Mouse (Mus musculus) heart, postnatal 25 days (tissue): ENCODE results near the gene Stra6. TPM values are rescaled to one million over a fixed set of nuclear protein-coding genes. Genes with fewer than 3 reads are reported as not detected.

Experiments used
- DNase-seq: peaks from one replicate; pipeline ENCODE4 v3.0.0; 2022; ENCODE audit warnings: low spot score
- intact Hi-C: fragments of 180-260 bp; cut with DNase I; formaldehyde crosslinking; loops from one replicate; pipeline ENCODE4 v1.15.1; 2025
- total RNA-seq, 2 experiments: library from RNA; stranded (reverse); gene quantifications; 2 replicates each; pipeline ENCODE4 v1.2.3; 2021

The Stra6 gene
- total RNA-seq, 2 experiments from 2014 or later, result 0.23 to 1.0 TPM

- intact Hi-C loops, result no loop called here
- no peak for DNase-seq
Observed at GRCm38 (mm10) chr9:58048621-58049020, 15.0 kb upstream of the Stra6 start.

DNA sequence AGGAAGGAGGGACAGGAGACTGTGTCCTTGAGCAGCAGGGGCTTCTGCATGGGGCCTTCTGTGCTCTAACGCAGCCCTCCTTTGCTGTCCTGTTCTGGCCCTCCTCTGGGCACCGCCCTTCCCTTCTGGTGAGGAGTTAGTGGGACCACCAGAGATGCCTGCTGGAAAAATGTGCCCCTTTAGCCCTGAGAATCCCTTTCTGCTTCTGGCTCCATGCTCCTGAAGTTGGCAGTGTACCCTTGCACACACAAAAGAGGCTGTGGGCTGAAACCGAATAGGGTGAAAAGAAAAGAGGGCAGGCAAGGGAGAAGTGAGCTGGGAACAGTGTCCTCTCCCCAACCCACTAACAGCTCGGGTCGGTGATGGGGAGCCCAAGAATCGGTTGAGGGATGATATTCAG is 14.4 kb upstream of the Stra6 start:
- no peak for DNase-seq
- intact Hi-C loops, result no loop called here

DNA sequence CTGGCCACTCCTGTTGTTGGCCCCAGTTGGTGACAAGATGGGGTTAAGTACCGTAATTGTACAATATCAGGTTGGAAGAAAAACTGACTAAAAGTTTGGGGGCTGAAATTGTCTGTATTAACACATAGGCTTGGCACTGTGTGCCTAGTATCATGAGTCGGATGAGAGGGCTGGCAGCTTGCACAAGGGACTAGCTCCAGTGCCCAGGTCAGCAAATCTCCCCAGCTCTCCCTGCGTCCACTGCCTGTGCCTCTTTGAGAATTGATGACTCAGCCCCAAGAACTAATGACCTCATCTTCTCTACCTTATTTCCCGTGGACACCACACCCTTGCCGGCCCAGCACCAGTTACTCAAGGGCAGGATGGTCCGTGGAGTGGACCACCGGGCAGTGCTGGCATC is 13.7 kb upstream of the Stra6 start:
- intact Hi-C loops, result no loop called here
- DNase-seq, result no peak

GRCm38 (mm10) chr9:58051937-58052336 is 11.7 kb upstream of the Stra6 start:
- no peak for DNase-seq
- intact Hi-C loops, result no loop called here

DNA sequence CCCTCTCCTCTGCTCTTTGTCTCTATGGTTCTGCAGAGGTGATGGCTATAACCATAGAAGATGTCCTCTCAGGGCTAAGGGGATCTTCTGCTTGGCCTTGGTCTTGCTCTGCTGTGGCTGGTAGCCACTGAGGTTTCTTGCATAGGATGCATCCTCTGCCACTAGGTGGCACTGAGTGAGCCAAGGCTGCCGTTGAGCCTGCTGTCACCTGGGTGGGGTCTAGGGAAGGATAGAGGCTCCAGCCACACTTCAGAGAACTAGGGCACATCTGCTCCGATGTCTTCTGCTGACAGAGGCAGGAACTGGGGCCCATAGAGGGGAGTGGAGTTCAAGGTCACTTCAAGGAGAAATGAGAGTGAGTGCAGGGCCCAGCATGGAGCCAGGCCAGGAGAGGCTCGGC is 10.5 kb upstream of the Stra6 start:
- intact Hi-C loops, result no loop called here
- no peak for DNase-seq

DNA sequence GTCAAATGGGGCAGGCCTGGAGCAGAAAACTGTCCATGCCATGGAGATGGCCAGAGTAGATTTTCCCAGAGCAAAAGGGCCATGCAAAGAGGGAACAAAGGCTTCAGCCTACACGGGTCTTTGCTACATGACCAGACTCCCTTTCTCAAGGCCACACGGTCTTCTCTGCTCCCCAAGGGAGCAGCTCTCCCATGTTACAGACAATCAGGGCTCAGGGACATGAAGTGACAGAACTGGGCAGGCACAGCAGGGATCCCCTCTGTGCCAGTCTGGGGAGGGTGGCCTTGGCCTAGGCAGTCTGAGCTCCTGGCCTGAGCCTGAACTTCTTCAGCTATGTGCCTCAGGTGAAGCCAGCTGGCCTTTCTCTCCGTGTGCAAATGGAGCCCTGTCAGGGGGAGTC is 10.0 kb upstream of the Stra6 start:
- intact Hi-C loops, result no loop called here

GRCm38 (mm10) chr9:58054032-58054431 is 9.6 kb upstream of the Stra6 start:
- intact Hi-C loops, result no loop called here
- DNase-seq, result no peak

More for the DNA sequence above, 10.0 kb upstream of the Stra6 start:
- DNase-seq, result no peak

GRCm38 (mm10) chr9:58055666-58056065 is 7.9 kb upstream of the Stra6 start:
- intact Hi-C loops, result no loop called here
- DNase-seq, result no peak

- no peak for DNase-seq
- intact Hi-C loops, result no loop called here
Observed at GRCm38 (mm10) chr9:58059920-58060319, 3.7 kb upstream of the Stra6 start.

DNA sequence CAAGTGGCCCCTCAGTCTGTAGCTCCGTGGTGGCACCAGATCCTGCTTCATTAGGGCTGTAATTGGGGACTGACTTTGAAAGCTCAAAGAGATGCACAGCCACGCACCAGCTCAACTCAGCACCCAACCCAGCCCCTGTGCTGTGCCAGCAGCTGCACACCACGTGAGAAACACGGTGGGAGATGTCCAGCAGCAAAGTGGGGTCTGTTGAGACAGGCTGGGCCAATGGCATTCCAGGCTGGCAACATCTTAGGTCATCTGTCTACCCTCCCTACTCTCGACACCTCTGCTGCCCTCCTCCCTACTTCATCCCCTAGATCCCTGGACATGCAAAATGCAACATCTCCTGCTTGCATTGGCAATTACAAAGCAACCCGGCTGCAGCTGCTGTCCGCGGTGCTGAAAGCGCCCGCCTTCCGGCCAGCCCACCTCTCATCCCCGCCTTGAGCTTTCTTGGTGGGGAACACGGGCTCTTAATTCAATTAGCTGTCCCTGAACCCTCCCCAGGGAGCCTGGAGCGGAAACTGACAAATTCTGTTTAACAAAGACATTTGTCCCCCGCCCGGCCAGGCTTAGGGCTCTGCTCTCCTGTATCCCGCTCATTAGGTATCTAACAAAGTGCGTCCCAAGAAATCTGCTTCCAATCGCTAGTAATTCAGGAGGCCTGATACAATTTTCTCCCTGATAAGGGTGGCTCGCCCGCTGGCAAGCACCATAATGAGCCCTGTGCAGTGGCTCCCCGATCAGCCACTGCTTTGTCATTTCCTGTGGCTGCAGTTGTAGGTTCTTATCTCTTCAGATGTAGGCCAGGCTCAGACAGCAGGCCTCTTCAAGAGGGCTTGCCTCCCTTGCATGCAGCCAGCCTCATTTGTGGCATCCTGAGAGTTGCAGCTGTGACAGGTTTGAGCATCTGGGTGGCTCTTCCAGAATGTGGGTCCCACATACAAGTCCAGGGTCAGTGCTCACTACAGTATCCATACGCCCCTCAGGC is 2.6 kb upstream of the Stra6 start:
- intact Hi-C loops, result no loop called here
- DNase-seq, result no peak

DNA sequence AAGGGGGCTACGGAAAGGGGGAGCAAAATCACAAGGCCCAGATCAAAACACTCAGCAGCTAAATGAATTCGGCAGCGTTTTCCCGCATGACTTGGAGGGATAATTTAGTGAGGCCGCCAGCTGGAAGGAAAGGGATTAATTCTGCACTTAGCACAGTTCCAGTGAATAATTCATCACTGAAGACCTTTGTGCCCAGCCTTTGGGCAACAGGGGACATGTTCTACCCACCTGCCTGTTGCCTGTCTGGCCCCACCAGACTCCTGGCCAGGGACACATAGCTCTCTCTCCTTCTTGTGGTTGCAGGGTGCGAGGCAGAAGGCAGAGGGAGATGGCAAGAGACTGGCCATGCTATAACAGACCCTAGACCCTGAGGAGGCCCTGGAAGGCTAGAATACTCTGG is 1.9 kb downstream of the Stra6 start:
- DNase-seq, result no peak
- intact Hi-C loops, result no loop called here

DNA sequence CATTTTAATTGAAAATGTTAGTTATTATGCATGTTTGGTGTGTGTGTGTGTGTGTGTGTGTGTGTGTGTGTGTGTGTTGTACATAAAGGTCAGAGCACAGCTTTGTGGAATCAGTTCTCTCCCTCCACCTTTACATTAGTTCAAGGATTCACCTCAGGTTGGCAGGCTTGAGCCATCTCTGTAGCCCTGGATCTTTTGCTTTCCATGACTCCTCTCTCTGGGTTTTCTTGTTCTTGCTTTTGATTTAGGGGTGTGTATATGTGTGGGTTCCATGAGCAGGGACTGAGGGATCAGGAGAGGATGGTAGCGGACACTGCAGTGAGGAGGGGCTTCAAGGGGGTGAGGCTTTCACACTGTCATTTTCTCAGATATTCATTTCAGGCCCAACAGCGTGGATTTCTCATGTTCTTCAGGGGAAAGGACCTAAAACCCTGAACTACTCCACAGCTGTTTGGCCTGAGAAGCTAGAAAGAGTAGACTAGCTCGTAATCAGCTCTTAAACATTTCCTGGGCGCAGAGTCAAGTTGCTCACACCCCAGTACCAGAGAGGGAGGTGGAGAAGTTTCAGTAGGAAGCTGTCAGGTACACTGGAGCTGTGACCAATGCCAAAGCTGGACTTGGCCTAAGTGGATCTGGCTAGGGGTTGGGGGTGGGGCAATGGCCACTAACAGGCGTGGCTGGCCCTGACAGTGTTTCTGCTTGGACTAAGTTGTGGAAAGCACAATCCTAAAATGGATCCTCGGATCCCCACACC is 2.6 kb downstream of the Stra6 start:
- intact Hi-C loops, result no loop called here
- no peak for DNase-seq

GRCm38 (mm10) chr9:58066731-58067095 is 3.1 kb downstream of the Stra6 start:
- intact Hi-C loops, result no loop called here
- DNase-seq, result no peak

DNA sequence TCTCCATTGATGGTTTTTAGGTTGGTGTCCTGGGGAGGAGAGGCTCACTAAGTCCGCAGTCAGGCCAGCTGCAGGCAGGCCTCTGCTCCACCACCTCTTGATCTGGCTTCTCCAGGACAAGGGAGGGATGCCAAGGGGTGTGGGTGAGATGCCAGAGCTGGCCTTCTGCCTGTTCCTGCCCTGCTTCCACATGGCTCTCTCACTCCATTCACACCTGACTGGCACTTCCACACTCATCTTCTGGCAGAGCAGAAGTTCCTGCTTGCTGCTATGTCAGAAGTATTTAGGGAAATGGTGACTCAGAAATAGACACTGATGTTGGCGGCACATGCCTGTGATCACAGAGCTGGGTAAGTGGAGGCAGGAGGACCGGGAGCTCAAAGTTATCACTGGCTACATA is 4.0 kb downstream of the Stra6 start:
- no peak for DNase-seq
- intact Hi-C loops, result no loop called here

GRCm38 (mm10) chr9:58074561-58074960 is 11.0 kb downstream of the Stra6 start:
- no peak for DNase-seq
- intact Hi-C loops, result no loop called here

- intact Hi-C loops, result no loop called here
Observed at GRCm38 (mm10) chr9:58084586-58084985, 21.0 kb downstream of the Stra6 start.

GRCm38 (mm10) chr9:58085074-58085473 is 21.5 kb downstream of the Stra6 start:
- DNase-seq, result no peak
- intact Hi-C loops, result no loop called here

More at GRCm38 (mm10) chr9:58084586-58084985, 21.0 kb downstream of the Stra6 start:
- DNase-seq, result no peak

DNA sequence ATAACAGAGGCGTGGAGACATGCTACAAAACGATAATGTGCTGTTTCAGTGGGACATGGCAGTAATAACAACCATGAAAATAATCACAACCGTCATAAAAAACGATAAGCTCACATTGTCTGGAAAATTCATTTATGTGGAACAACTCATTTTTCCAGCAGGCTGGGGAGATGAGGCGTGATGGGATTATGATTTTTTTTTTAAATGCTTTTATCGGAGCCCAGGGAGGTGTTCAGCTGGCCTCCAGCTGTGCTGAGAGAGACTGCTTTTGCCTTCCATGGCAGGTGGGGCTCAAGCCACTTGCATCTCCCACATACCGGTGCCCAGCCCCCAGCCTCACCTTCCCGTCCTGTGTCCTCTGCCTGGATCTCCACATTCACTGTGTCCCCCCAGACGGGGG is 22.6 kb downstream of the Stra6 start:
- intact Hi-C loops, result no loop called here
- no peak for DNase-seq

DNA sequence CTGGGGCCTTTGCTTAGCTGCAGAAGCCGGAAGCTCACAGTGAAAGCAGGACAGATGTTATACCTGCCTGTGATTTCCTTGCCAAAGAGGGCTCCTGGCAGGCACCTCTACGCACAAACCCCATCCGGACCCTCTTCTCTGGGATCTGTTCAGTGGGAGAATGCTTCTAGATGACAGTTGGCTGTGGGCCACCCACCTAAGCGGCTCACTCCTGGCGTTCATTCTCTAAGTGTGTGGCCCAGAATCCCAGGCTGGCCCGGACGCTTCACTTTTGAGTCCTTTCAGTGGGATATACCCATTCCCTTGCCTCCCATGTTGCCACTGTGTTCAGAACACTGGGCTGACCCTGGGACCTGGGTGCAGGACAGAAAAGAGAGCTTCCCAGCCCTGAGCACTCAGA is 23.3 kb downstream of the Stra6 start:
- intact Hi-C loops, result no loop called here
- no peak for DNase-seq

- intact Hi-C loops, result no loop called here
Observed at GRCm38 (mm10) chr9:58087277-58087998, 23.9 kb downstream of the Stra6 start.

More at GRCm38 (mm10) chr9:58087277-58087998, 23.9 kb downstream of the Stra6 start:
- DNase-seq, result no peak
